Mouse (Mus musculus) limb, embryonic 15.5 days (tissue): ENCODE results near the gene Diaph2. TPM values are rescaled to one million over a fixed set of nuclear protein-coding genes. Genes with fewer than 3 reads are reported as not detected.

ENCODE experiments used
- ATAC-seq: fragments of 200-750 bp; cut with Nextera tagmentation; 2 replicates; pipeline ENCODE4 v1.8.0; 2017; ENCODE audit warnings: low read depth, moderate TSS enrichment; ENCODE audit not compliant: insufficient number of reproducible peaks, low FRiP score, low TSS enrichment
- H3K27ac ChIP-seq: fragments of 300-500 bp; sonication (generic); 2 replicates; pipeline ENCODE4 v1.5.1; 2015; ENCODE audit warnings: moderate library complexity, mild to moderate bottlenecking, inconsistent platforms
- H3K27me3 ChIP-seq: fragments of 300-500 bp; sonication (generic); 2 replicates; pipeline ENCODE4 v1.6.1; 2015; ENCODE audit warnings: inconsistent platforms
- H3K36me3 ChIP-seq: fragments of 300-500 bp; sonication (generic); 2 replicates; pipeline ENCODE4 v1.6.1; 2015; ENCODE audit warnings: inconsistent platforms
- H3K4me1 ChIP-seq: fragments of 300-500 bp; sonication (generic); 2 replicates; pipeline ENCODE4 v1.6.1; 2015; ENCODE audit warnings: inconsistent platforms
- H3K4me2 ChIP-seq: fragments of 300-500 bp; sonication (generic); 2 replicates; pipeline ENCODE4 v1.6.1; 2015; ENCODE audit warnings: mild to moderate bottlenecking, inconsistent platforms
- H3K4me3 ChIP-seq: fragments of 300-500 bp; sonication (generic); 2 replicates; pipeline ENCODE4 v1.5.1; 2015; ENCODE audit warnings: mild to moderate bottlenecking, inconsistent platforms
- H3K9ac ChIP-seq: fragments of 300-500 bp; sonication (generic); 2 replicates; pipeline ENCODE4 v1.6.1; 2015; ENCODE audit warnings: inconsistent platforms
- H3K9me3 ChIP-seq: fragments of 300-500 bp; sonication (generic); 2 replicates; pipeline ENCODE4 v1.6.1; 2016; ENCODE audit warnings: inconsistent platforms
- WGBS: fragments of 180-500 bp; shearing (Covaris S2); methylation state at CpG from one replicate; pipeline ENCODE4 v1.1.7; 2015; 5-methylcytosine and 5-hydroxymethylcytosine counted together
- polyA plus RNA-seq: library from polyadenylated mRNA; unstranded; fragments of >200 nt; fragmentation: Nextera tagmentation; extraction: Ambion mirVana; gene quantifications from 2 replicates; pipeline ENCODE4 v1.2.1, GENCODE M21; 2015

Diaph2 gene
- polyA plus RNA-seq: 5.6 TPM in 2 replicates

DNA sequence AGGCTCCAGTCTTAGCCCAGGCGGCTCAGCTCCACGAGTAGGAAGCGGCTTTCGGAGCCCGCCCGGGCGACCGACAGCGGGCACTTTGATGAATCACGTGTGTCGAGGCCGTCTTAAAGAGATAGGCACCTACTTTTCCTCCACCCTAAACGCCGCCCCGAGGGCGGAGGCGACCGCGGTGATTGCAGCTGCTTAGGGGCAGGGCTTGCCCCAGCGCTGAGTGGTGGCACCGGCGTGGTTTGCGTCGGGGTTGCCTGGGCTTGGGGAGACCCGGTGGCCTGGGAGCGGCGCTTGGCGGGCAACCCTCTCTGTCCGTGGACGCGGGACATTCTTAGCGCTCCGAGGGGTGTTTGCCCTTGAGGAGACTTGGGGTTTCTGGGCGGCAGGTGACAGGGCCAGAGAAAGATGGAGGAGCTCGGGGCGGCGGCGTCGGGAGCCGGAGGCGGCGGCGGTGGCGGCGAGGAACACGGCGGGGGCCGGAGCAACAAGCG is at the start of gene Diaph2:
Diaph2 (plus strand) TSS at position 172 of the 491 bp plus-strand sequence.
- Histone ChIP-seq H3K27ac (peak within 1 kb of the TSS; percentile 69), H3K4me1 (no peaks in the 10 kb centered on the region), H3K9me3 (no peaks in the 10 kb centered on the region), H3K4me3 (peak within 1 kb of the TSS; percentile 57), H3K9ac (peak within 1 kb of the TSS; percentile 45), H3K4me2 (peak within 1 kb of the TSS; percentile 42), H3K36me3 (no peaks in the 10 kb centered on the region), H3K27me3 (no peaks in the 10 kb centered on the region)
- 22% methylated on average over 40 of the region's 49 CpGs for WGBS
- peak; percentile 86 for ATAC-seq

GRCm38 (mm10) chrX:129701634-129702312 is 47.8 kb upstream of the Diaph2 start:
- H3K4me1 ChIP-seq: no peaks in the 10 kb centered on the region
- H3K27me3 ChIP-seq: no peaks in the 10 kb centered on the region
- H3K9me3 ChIP-seq: no peaks in the 10 kb centered on the region
- H3K4me3 ChIP-seq: no peak overlapping the region
- 51% methylated on average over 6 of the region's 6 CpGs for WGBS
- H3K27ac ChIP-seq: no peak overlapping the region
- no peak for ATAC-seq
- no peak overlapping the region for H3K9ac ChIP-seq
- H3K4me2 ChIP-seq: no peak overlapping the region
- no peaks in the 10 kb centered on the region for H3K36me3 ChIP-seq

DNA sequence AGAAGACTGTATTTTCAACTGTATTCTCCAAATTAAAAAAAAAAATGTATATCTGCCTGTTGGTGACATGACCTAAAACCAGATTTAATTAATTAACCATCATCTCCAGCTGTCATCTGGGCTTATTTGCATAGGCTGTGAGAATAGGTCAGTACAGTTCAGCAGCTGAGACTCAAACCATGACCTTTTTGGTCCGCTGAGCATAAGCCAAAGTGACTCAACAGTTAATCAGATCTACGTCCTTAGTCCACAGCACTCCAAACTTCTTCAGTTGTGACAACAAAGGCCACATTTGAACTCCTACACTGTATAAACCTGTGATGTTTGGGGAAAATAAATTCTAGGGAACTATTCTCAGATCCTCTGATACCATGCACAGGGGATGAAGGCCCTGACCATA is 39.9 kb upstream of the Diaph2 start:
- Histone ChIP-seq H3K27ac (no peak overlapping the region), H3K9me3 (no peaks in the 10 kb centered on the region), H3K4me2 (no peak overlapping the region), H3K4me1 (no peaks in the 10 kb centered on the region), H3K27me3 (no peaks in the 10 kb centered on the region), H3K4me3 (no peak overlapping the region), H3K9ac (no peak overlapping the region), H3K36me3 (no peaks in the 10 kb centered on the region)
- 81% methylated on average over 2 of the region's 2 CpGs for WGBS
- ATAC-seq: no peak

- WGBS: 52% methylated on average over 2 of the region's 2 CpGs
- H3K4me3 ChIP-seq: no peak overlapping the region
- H3K4me1 ChIP-seq: no peaks in the 10 kb centered on the region
- no peaks in the 10 kb centered on the region for H3K36me3 ChIP-seq
- H3K27me3 ChIP-seq: no peaks in the 10 kb centered on the region
- H3K4me2 ChIP-seq: no peak overlapping the region
- no peak for ATAC-seq
- no peak overlapping the region for H3K27ac ChIP-seq
- H3K9ac ChIP-seq: no peak overlapping the region
- H3K9me3 ChIP-seq: no peaks in the 10 kb centered on the region
Observed at GRCm38 (mm10) chrX:129728717-129729220, 20.8 kb upstream of the Diaph2 start.

- 33% methylated on average over 1 of the region's 1 CpGs for WGBS
- ATAC-seq: no peak
- Histone ChIP-seq H3K4me2 (no peak overlapping the region), H3K27ac (no peak overlapping the region), H3K4me1 (no peaks in the 10 kb centered on the region), H3K4me3 (no peak overlapping the region), H3K9me3 (no peaks in the 10 kb centered on the region), H3K27me3 (no peaks in the 10 kb centered on the region), H3K9ac (no peak overlapping the region), H3K36me3 (no peaks in the 10 kb centered on the region)
Observed at GRCm38 (mm10) chrX:129736562-129736961, 13.0 kb upstream of the Diaph2 start.

DNA sequence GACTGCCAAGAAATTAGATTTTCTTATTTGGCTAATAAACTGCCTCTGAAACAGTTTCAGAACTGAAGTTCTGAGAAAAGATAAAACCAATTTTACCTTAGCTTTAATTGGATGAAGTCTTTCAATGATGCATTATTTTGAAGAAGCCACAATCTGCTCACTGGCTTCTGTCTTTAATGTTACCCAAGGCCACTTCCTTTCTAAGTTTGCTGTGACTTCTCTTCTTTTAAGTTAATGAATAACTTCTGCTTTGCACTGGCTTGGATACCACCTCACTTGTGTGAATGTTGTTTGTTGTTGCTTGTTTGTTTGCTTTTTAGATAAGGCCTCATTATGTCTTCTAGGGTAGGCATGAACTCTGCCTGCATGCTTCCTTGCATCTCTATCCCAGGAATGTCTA is 10.3 kb upstream of the Diaph2 start:
- no peak for ATAC-seq

GRCm38 (mm10) chrX:129742981-129743380 is 6.6 kb upstream of the Diaph2 start:
- no peaks in the 10 kb centered on the region for H3K4me1 ChIP-seq
- no peak overlapping the region for H3K4me3 ChIP-seq
- WGBS: 89% methylated on average over 3 of the region's 3 CpGs
- H3K27ac ChIP-seq: no peak overlapping the region
- no peak overlapping the region for H3K9ac ChIP-seq
- H3K9me3 ChIP-seq: no peaks in the 10 kb centered on the region
- no peaks in the 10 kb centered on the region for H3K27me3 ChIP-seq
- H3K36me3 ChIP-seq: no peaks in the 10 kb centered on the region
- ATAC-seq: no peak
- no peak overlapping the region for H3K4me2 ChIP-seq

More for the DNA sequence above, 10.3 kb upstream of the Diaph2 start:
- H3K27me3 ChIP-seq: no peaks in the 10 kb centered on the region
- H3K4me1 ChIP-seq: no peaks in the 10 kb centered on the region
- no peaks in the 10 kb centered on the region for H3K36me3 ChIP-seq
- no peak overlapping the region for H3K9ac ChIP-seq
- H3K9me3 ChIP-seq: no peaks in the 10 kb centered on the region
- H3K4me2 ChIP-seq: no peak overlapping the region
- no peak overlapping the region for H3K27ac ChIP-seq
- no peak overlapping the region for H3K4me3 ChIP-seq

- no peaks in the 10 kb centered on the region for H3K27me3 ChIP-seq
- no peak overlapping the region for H3K27ac ChIP-seq
- H3K4me2 ChIP-seq: no peak overlapping the region
- WGBS: 56% methylated on average over 3 of the region's 3 CpGs
- no peaks in the 10 kb centered on the region for H3K9me3 ChIP-seq
- H3K36me3 ChIP-seq: no peaks in the 10 kb centered on the region
- H3K4me3 ChIP-seq: no peak overlapping the region
- no peak for ATAC-seq
- no peak overlapping the region for H3K9ac ChIP-seq
- H3K4me1 ChIP-seq: no peaks in the 10 kb centered on the region
Observed at GRCm38 (mm10) chrX:129745976-129746375, 3.6 kb upstream of the Diaph2 start.

DNA sequence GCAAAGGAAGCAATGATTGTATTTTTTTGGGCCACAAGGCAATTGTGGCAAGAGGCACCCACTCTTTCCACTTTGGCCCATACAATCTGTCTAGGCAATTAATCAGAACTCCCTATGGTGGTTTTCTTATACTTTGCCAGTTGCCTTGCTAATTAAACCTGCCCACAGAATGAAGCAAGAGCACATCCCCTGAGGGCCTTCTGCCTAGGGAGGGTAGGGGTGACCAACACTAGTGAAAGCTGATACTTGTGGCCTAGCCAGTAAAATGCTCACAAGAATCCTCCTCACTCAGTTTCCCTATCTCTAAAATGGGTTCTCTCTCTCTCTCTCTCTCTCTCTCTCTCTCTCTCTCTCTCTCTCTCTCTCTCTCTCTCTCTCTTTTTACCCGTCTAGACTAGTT is 440 bp upstream of the Diaph2 start:
- H3K27ac ChIP-seq: no peak overlapping the region

GRCm38 (mm10) chrX:129750094-129750569 is 590 bp downstream of the Diaph2 start:
- Histone ChIP-seq H3K36me3 (no peaks in the 10 kb centered on the region), H3K4me1 (no peaks in the 10 kb centered on the region), H3K27me3 (no peaks in the 10 kb centered on the region), H3K9ac (peak overlapping the region; percentile 45), H3K27ac (peak overlapping the region; percentile 69), H3K9me3 (no peaks in the 10 kb centered on the region), H3K4me3 (peak overlapping the region; percentile 57), H3K4me2 (peak overlapping the region; percentile 42)
- no peak for ATAC-seq
- 20% methylated on average over 30 of the region's 31 CpGs for whole genome bisulfite sequencing

More for the DNA sequence above, 440 bp upstream of the Diaph2 start:
- 11% methylated on average over 1 of the region's 1 CpGs for WGBS
- Histone ChIP-seq H3K27me3 (no peaks in the 10 kb centered on the region), H3K9ac (no peak overlapping the region), H3K4me2 (peak overlapping the region; percentile 42; the same call in 1 of the 2 replicates), H3K4me3 (peak overlapping the region; percentile 57), H3K36me3 (no peaks in the 10 kb centered on the region), H3K4me1 (no peaks in the 10 kb centered on the region), H3K9me3 (no peaks in the 10 kb centered on the region)
- no peak for ATAC-seq

DNA sequence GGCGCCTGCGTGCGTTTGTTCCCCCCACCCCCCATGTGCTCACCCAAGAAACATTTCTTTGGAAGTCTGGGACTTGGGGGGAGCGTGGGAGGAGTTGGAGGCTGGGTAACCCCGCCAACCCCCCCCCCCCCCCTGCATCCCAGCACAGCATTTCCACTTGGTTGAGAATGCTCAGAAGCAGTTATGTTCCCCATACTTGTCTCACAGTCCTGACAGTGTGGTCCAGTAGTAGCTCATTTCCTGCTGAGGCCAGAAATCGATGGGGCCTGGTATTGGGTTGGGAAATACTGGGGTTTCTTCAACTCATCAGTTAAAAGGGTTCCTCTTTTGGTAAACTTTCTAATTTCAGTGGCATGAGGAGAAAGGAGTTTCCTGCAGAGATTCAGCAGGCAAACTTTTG is 1.1 kb downstream of the Diaph2 start:
- Histone ChIP-seq H3K36me3 (no peaks in the 10 kb centered on the region), H3K27ac (peak overlapping the region; percentile 69), H3K4me2 (peak overlapping the region; percentile 42), H3K9me3 (no peaks in the 10 kb centered on the region), H3K4me1 (no peaks in the 10 kb centered on the region), H3K4me3 (peak overlapping the region; percentile 57), H3K9ac (peak overlapping the region; percentile 45; the same call in 1 of the 2 replicates), H3K27me3 (no peaks in the 10 kb centered on the region)
- ATAC-seq: no peak
- WGBS: 17% methylated on average over 6 of the region's 6 CpGs

- Histone ChIP-seq H3K9ac (no peak overlapping the region), H3K9me3 (no peaks in the 10 kb centered on the region), H3K27me3 (no peaks in the 10 kb centered on the region), H3K4me1 (no peaks in the 10 kb centered on the region), H3K4me2 (no peak overlapping the region), H3K36me3 (no peaks in the 10 kb centered on the region), H3K4me3 (no peak overlapping the region), H3K27ac (no peak overlapping the region)
- no peak for ATAC-seq
Observed at GRCm38 (mm10) chrX:129756606-129757005, 7.1 kb downstream of the Diaph2 start.
